Mouse (Mus musculus) Patski (cell line): ENCODE measurements around the gene Slco1c1. TPM values are rescaled to one million over a fixed set of nuclear protein-coding genes. Genes with fewer than 3 reads are reported as not detected.

ENCODE experiments used
- ATAC-seq: fragments of 100-300 bp; one replicate; pipeline ENCODE4 v1.8.0; 2021
- CTCF ChIA-PET: fragments of 350-600 bp; sonication (Branson Sonifier 250); formaldehyde crosslinking; loops from one replicate; lab custom pipeline; 2022; ENCODE audit warnings: inconsistent platforms; lab: Charles Lee
- POLR2A ChIA-PET: fragments of 350-600 bp; sonication (Branson Sonifier 250); formaldehyde crosslinking; loops from one replicate; lab custom pipeline; 2022; ENCODE audit warnings: antibody characterized with exemption, inconsistent platforms; lab: Charles Lee
- DNase-seq: peaks from one replicate; pipeline ENCODE4 v3.0.0-alpha.2; 2011; ENCODE audit warnings: low read depth, low spot score
- H3K27me3 ChIP-seq: fragments of 371-371 bp; one replicate; pipeline ENCODE4 v1.5.1; 2021
- CTCF ChIP-seq: fragments of 100-300 bp; IDR thresholded peaks from one replicate; pipeline ENCODE4 v1.5.1; 2021
- in situ Hi-C: fragments of 300-500 bp; cut with MboI; formaldehyde crosslinking; loops from 3 replicates; pipeline ENCODE4 v1.11.1; 2018; ENCODE audit warnings: low pct_unique_long_range_greater_than_20kb, mixed read lengths
- polyA plus RNA-seq: library from polyadenylated mRNA; unstranded; gene quantifications from one replicate; pipeline ENCODE4 v1.2.3, GENCODE M21; 2021

Slco1c1 gene
- polyA plus RNA-seq, 1 experiment from 2014 or later = not detected

DNA sequence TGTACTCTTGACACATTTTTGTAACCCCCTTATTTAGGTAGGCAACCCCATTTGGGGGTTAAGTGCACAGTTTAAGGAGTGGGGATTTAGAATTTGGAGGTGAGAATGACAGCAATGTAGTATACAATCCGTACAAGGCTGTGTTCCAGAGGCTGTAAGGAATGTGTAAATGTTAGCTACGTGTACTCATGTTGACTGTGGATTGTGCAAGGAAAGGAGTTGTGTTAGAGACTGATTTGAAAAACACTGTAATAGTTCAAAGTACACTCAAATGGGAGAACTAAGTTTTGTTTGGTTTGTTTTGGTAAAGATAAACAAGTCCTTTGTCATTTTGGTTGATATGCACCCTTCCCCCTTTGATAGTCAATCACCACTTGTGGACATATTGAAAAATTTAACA lies 1.6 kb upstream of the Slco1c1 start:
- no peak for ATAC-seq
- H3K27me3 ChIP-seq = no peaks in the 10 kb centered on the region
- in situ Hi-C loops = no loop called here
- DNase-seq = no peak
- ChIA-PET CTCF (interaction anchor here (1.4 kb wide), 1 partner anchor 15 kb away, joined by 3 read pairs; no protein-coding TSS in a partner anchor), POLR2A (no interaction called here)
- TF ChIP-seq CTCF = no peak

DNA sequence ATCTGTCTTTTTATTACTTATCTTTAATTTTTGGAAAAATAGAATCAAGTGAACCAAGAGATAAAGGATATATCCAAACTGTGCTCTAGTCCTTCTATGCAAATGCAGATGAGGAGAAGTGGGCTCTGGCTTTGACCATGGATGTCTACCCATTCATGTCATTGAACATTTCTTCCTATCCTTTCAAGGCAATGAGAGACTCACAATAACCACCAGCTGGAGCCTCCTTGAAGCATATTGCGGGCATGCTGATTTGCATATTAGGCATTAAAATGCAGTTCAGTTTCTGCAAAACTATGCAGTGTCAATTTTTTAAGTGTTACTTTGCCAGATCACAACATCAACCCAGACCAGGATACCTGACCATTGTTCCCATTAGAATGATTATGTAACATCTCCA lies 1.6 kb downstream of the Slco1c1 start:
- H3K27me3 ChIP-seq = no peaks in the 10 kb centered on the region
- CTCF ChIA-PET = interaction anchor here (1.4 kb wide), 1 partner anchor 14 kb away, joined by 3 read pairs; no protein-coding TSS in a partner anchor
- TF ChIP-seq CTCF = no peak
- DNase-seq (no peak), ATAC-seq (no peak)
- POLR2A ChIA-PET = no interaction called here
- in situ Hi-C loops = no loop called here

DNA sequence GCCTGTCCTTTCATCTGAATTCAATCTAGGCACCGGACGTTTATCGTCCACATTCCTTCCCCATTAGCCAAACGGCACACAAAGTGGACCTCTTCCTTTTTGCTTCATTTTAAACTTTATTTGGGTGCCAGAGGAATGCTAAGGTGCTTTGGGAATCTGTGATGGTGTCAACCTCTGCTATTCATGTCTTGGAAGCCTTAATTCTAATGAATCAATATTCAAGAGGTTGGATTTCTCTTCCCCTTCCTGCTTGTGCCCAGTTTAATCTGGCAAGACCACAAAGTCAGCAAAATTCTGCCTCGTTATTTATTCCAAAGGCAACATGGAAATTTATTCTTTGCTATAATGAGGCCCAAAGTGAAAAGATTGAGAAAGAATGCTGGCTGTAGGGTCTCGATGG lies 6.7 kb downstream of the Slco1c1 start:
- DNase-seq (no peak), ATAC-seq (no peak)
- no peaks in the 10 kb centered on the region for H3K27me3 ChIP-seq
- TF ChIP-seq CTCF = no peak
- in situ Hi-C loops = no loop called here
- ChIA-PET CTCF (no interaction called here), POLR2A (interaction anchor here (0.7 kb wide), 1 partner anchor 342 kb away, joined by 3 read pairs; no protein-coding TSS in a partner anchor)

DNA sequence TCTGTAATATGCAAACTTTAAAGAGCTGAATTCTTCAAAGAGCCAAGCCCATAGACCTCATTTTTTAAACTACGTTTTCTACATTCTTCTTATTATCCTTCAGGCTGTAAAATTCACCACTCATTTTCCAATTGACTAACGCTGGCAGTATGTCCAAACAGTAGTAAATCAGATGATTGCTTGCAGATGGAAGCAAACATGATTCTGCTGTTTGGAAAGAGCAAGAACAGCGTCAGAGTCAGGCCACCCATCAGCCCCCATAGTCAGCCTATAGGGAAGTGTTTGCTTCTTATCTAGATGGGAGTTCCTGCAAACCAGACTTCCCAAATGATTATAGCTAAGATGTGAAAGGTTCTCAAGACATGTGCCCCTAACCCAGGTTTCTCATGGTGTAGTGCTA lies 13.1 kb downstream of the Slco1c1 start:
- no peak for DNase-seq
- in situ Hi-C loops = no loop called here
- peak; percentile 89 for ATAC-seq
- H3K27me3 ChIP-seq = no peaks in the 10 kb centered on the region
- no peak for TF ChIP-seq CTCF
- CTCF ChIA-PET = interaction anchor here (0.8 kb wide), 1 partner anchor 15 kb away, joined by 3 read pairs; no protein-coding TSS in a partner anchor
- POLR2A ChIA-PET = no interaction called here

DNA sequence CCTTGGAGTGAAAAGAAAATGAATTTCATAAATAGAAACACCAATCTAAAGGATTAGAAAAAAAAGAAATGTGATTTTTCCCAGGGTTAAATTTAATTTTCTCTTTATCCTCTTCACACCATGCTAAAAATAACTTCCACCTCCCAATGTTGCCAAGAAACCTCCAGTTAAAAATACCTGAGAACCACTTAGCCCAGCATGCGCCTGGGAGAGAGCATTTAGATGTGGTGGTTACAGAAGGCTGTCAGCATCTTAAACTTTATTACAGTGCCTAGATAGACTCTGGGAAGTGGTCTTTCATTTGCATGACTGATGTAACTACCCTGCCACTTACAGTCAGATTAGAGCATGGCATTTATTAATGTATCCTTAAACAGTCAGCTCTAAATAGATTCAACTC lies 17.0 kb downstream of the Slco1c1 start:
- ATAC-seq (no peak), DNase-seq (no peak)
- CTCF ChIA-PET = interaction anchor here (1.3 kb wide), 1 partner anchor 32 kb away, joined by 3 read pairs; no protein-coding TSS in a partner anchor
- H3K27me3 ChIP-seq = no peaks in the 10 kb centered on the region
- in situ Hi-C loops = no loop called here
- no peak for TF ChIP-seq CTCF
- POLR2A ChIA-PET = no interaction called here

DNA sequence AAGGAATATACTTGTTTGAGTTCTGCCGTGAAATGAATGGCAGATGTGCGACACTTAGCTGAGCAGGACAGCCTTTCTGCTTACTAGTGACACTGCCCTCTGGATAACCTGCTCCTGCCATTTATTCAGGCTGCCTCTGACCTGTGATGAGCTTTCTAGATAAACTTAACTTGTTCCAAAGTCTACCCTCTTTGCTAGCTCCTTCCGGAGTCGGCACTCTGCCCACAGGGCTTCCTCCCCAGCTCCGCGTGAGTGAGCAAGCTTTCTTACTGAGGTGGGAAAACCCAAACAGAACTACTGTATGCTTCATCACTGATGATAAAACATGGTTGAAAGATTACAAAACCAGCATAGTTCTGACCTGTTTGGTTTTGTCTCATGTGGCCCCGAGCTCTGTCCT lies 19.2 kb downstream of the Slco1c1 start:
- no peaks in the 10 kb centered on the region for H3K27me3 ChIP-seq
- in situ Hi-C loops = no loop called here
- TF ChIP-seq CTCF = no peak
- CTCF ChIA-PET = interaction anchor here (0.9 kb wide), 1 partner anchor 8 kb away, joined by 3 read pairs; no protein-coding TSS in a partner anchor
- POLR2A ChIA-PET = no interaction called here
- DNase-seq (no peak), ATAC-seq (peak; percentile 73)

DNA sequence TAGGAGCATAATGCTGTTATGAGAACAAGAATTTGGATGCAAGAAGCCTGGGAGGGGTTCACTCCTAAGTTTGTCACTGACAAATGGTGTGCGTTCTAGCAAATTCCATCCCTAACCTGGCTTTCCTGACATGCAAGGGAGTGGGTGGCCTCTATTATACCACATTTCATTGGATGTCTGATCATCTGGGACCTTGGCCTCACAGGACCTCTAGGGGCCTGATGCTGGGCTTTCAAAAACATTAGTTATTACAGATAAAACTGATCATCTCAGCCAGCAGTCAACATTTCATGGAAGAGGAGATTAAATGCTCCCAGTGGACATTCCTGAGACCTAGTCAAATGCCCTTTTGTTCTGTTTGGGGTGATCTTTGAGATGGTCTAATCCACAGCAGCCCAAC lies 34.0 kb downstream of the Slco1c1 start:
- POLR2A ChIA-PET = no interaction called here
- in situ Hi-C loops = no loop called here
- no peak for ATAC-seq
- no peak for TF ChIP-seq CTCF
- CTCF ChIA-PET = no interaction called here
- no peaks in the 10 kb centered on the region for H3K27me3 ChIP-seq
- DNase-seq = no peak

DNA sequence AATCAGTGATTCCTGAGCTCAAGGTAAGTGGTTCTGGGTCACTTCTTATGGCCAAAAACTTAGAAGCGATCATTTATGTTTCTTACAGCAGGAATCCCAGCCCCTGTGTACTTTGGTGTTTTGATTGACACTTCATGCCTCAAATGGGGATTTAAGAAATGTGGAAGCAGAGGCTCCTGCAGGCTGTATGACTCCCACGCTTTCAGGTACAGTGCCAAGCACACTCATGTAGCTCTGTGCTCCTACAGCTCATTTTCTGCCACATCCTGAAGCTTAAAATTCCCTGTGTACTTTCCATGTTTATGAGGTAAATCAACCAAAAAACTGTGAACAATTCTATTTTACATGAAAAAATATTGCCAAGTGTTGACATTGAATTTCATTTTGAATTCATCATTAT lies 43.2 kb downstream of the Slco1c1 start:
- in situ Hi-C loops = no loop called here
- H3K27me3 ChIP-seq = no peaks in the 10 kb centered on the region
- DNase-seq (no peak), ATAC-seq (no peak)
- TF ChIP-seq CTCF = no peak
- POLR2A ChIA-PET = no interaction called here
- CTCF ChIA-PET = interaction anchor here (1.6 kb wide), 1 partner anchor 8 kb away, joined by 7 read pairs; no protein-coding TSS in a partner anchor

DNA sequence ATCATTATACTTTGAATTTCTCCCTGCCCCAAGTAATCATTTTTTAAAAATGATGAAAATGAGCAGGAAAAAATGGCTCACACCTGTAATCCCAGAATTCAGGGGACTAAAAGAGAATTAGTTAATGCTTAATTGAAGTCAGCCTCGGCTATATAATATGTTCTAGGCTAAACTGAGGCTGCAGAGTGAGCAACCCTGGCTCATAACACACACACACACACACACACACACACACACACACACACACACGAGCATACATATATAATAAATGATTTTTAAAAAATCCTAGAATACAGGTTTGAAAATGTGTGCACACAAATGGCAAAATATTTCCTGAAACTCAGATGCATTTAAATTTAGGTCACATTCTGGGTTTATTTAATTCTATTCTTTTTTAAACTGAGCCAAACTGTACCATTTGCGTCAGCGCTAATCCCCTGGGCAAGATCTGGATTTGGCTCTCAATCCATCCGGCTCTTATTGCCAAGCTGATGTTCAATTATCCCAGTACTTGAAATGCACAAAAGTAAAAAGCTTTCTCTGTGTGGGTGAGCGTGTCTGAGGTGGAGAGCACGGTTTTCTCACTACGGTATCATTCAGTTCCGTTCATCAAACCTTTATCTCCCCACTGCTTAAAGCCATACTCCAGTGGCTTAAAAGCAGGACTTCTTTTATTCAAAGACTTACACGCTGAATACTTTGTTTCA lies 43.8 kb downstream of the Slco1c1 start:
- in situ Hi-C loops = no loop called here
- ChIA-PET CTCF (interaction anchor here (1.6 kb wide), 1 partner anchor 8 kb away, joined by 7 read pairs; no protein-coding TSS in a partner anchor), POLR2A (no interaction called here)
- no peak for TF ChIP-seq CTCF
- DNase-seq (no peak), ATAC-seq (no peak)
- no peaks in the 10 kb centered on the region for H3K27me3 ChIP-seq

DNA sequence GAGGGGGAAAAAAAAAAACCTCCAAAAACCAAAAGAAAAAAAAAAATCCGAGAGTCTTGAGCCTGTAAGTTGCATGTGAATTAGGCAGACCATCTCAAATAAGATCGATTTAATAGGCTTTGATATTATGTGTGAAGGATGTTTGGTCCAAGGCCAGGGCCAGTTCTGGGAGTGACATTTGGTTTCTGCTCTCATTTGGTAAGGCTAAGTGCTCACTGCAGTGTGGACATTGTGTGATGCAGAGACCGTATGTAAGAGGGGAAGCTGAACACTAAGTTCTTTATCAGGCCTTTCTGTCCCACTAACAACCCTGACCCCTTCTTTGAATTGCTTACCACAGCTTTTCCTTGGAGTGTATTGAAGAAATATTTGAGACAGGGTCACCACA lies 44.4 kb downstream of the Slco1c1 start:
- DNase-seq = no peak
- no peak for ATAC-seq
- ChIA-PET POLR2A (no interaction called here), CTCF (no interaction called here)
- TF ChIP-seq CTCF = no peak
- H3K27me3 ChIP-seq = no peaks in the 10 kb centered on the region
- in situ Hi-C loops = no loop called here

DNA sequence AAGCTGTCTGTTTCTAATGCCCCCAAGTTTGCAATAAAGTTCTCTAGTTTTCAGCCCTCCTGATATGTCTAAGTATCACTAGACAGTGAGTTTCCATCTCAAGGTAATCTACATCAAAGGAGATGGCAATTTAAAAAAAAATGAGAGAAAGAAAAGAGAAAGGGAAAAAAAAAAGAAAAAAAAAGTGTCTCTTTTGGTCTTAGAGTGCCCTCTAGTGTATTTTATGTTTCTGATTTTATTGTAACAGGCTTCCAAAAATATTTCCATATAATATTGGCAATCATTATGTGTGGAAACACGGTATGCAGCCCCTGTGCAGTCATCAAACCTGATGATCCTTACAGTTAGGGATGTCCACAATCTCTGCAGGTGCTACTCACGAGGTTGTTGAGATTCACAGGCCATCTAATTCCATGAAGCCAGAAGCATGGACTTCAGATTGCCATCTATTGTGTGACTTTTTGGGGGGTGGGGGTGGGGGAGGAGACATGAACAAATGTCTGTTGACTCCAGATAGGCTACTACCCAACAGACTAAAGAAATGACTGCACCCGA lies 52.6 kb downstream of the Slco1c1 start:
- H3K27me3 ChIP-seq = no peaks in the 10 kb centered on the region
- ATAC-seq = no peak
- no peak for DNase-seq
- in situ Hi-C loops = loop anchor here (5.0 to 25.0 kb wide), 2 partner anchors 84 to 664 kb away; no protein-coding TSS in a partner anchor
- no peak for TF ChIP-seq CTCF
- ChIA-PET POLR2A (interaction anchor here (0.6 kb wide), 1 partner anchor 213 kb away, joined by 3 read pairs; no protein-coding TSS in a partner anchor), CTCF (interaction anchor here (0.9 to 2.1 kb wide), 8 partner anchors 9 to 92 kb away, joined by 3 to 14 read pairs (median 4); no protein-coding TSS in a partner anchor)
